Mouse (Mus musculus): ENCODE measurements around the gene Pcyt1a. TPM values are rescaled to one million over a fixed set of nuclear protein-coding genes. Genes with fewer than 3 reads are reported as not detected.

The Pcyt1a gene
- polyA plus RNA-seq, 1 experiment: 27.0 TPM

GRCm38 (mm10) chr16:32522578-32523194 is 92.0 kb downstream of the Pcyt1a start:
- H3K4me3 ChIP-seq (ENCODE audit: insufficient read depth, low read length): no peak overlapping the region
- no peak overlapping the region for H3K27ac ChIP-seq (ENCODE audit: insufficient read depth, low read length)
- peaks cover 15% of the 10 kb centered on the region for H3K4me1 ChIP-seq (ENCODE audit: control insufficient read depth, insufficient read depth, low read length)
- TF ChIP-seq POLR2A (IDR thresholded peaks at IDR 0.05; ENCODE audit: extremely low read depth, insufficient read depth, low read length) (no peak), CTCF (IDR thresholded peaks at IDR 0.05; ENCODE audit: extremely low read depth, insufficient read depth, low read length) (no peak)

- peak overlapping the region; percentile 66; the same call in 1 of the 2 replicates for H3K27ac ChIP-seq (ENCODE audit: insufficient read depth, low read length)
- TF ChIP-seq POLR2A (IDR thresholded peaks at IDR 0.05; ENCODE audit: extremely low read depth, insufficient read depth, low read length) (no peak), CTCF (IDR thresholded peaks at IDR 0.05; ENCODE audit: extremely low read depth, insufficient read depth, low read length) (no peak)
- H3K4me3 ChIP-seq (ENCODE audit: insufficient read depth, low read length): no peak overlapping the region
- H3K4me1 ChIP-seq (ENCODE audit: control insufficient read depth, insufficient read depth, low read length): peaks cover 15% of the 10 kb centered on the region
These were observed 92.9 kb downstream of the Pcyt1a start for GRCm38 (mm10) chr16:32523462-32524243.

GRCm38 (mm10) chr16:32524244-32524615 is 93.5 kb downstream of the Pcyt1a start:
- Histone ChIP-seq H3K27ac (ENCODE audit: insufficient read depth, low read length) (peak overlapping the region; percentile 66; the same call in 1 of the 2 replicates), H3K4me3 (ENCODE audit: insufficient read depth, low read length) (no peak overlapping the region), H3K4me1 (ENCODE audit: control insufficient read depth, insufficient read depth, low read length) (peaks cover 15% of the 10 kb centered on the region)
- TF ChIP-seq POLR2A (IDR thresholded peaks at IDR 0.05; ENCODE audit: extremely low read depth, insufficient read depth, low read length): no peak
- TF ChIP-seq CTCF (IDR thresholded peaks at IDR 0.05; ENCODE audit: extremely low read depth, insufficient read depth, low read length): no peak

Other genes starting within 250 kb of the Pcyt1a start
- 24.8 and 27.0 TPM in 2 replicates for gene Fbxo45, start 183.8 kb upstream of the Pcyt1a start, polyA plus RNA-seq (2012; rRNA removed)
- 11.1 and 11.7 TPM in 2 replicates for gene Wdr53, start 183.7 kb upstream of the Pcyt1a start, polyA plus RNA-seq (2012; rRNA removed)
- 0.27 and 0.32 TPM in 2 replicates for gene Smco1, start 159.5 kb upstream of the Pcyt1a start, polyA plus RNA-seq (2012; rRNA removed)
- 15.2 and 16.4 TPM in 2 replicates for gene Rnf168, start 153.5 kb upstream of the Pcyt1a start, polyA plus RNA-seq (2012; rRNA removed)
- 16.1 and 17.1 TPM in 2 replicates for gene Ubxn7, start 98.7 kb upstream of the Pcyt1a start, polyA plus RNA-seq (2012; rRNA removed)
- gene Tm4sf19, start 30.4 kb upstream of the Pcyt1a start, polyA plus RNA-seq (2012; rRNA removed): not detected in 2 replicates
- 21.9 and 24.3 TPM in 2 replicates for gene Tctex1d2, start 11.2 kb upstream of the Pcyt1a start, polyA plus RNA-seq (2012; rRNA removed)
- 0.04 TPM in 1 of 2 replicates, not detected in the other for gene Slc51a, start 57.0 kb downstream of the Pcyt1a start, polyA plus RNA-seq (2012; rRNA removed)
- gene Zdhhc19, start 65.3 kb downstream of the Pcyt1a start, polyA plus RNA-seq (2012; rRNA removed): not detected in 2 replicates
- 77.7 and 82.2 TPM in 2 replicates for gene Tfrc, start 178.0 kb downstream of the Pcyt1a start, polyA plus RNA-seq (2012; rRNA removed)
- 202 and 204 TPM in 2 replicates for gene Tnk2, start 213.0 kb downstream of the Pcyt1a start, polyA plus RNA-seq (2012; rRNA removed)

Data from cortical plate, adult 2 months (tissue).